Mouse (Mus musculus) kidney, embryonic 14.5 days (tissue): ENCODE measurements at regions not wholly inside any gene's neighbourhood (a gene's known extent, or its start where the extent isn't known, plus 50 kb on each side); places are given as distances from the start of the nearest gene placed in this dataset.

ENCODE experiments used
- ATAC-seq: fragments of 200-750 bp; cut with Nextera tagmentation; 2 replicates; pipeline ENCODE4 v1.8.0; 2017; ENCODE audit warnings: moderate number of reproducible peaks, mild to moderate bottlenecking, moderate TSS enrichment, moderate library complexity; ENCODE audit not compliant: low FRiP score, low TSS enrichment
- H3K27ac ChIP-seq: fragments of 300-500 bp; sonication (generic); 2 replicates; pipeline ENCODE4 v1.5.1; 2014; ENCODE audit warnings: low read depth, mild to moderate bottlenecking, low read length, moderate library complexity, mixed read lengths
- H3K27me3 ChIP-seq: fragments of 300-500 bp; sonication (generic); 2 replicates; pipeline ENCODE4 v1.6.1; 2014; ENCODE audit warnings: mild to moderate bottlenecking, low read length; ENCODE audit not compliant: control insufficient read depth, insufficient read depth
- H3K36me3 ChIP-seq: fragments of 300-500 bp; sonication (generic); 2 replicates; pipeline ENCODE4 v1.6.1; 2014; ENCODE audit warnings: low read length, mixed read lengths; ENCODE audit not compliant: control insufficient read depth, insufficient read depth
- H3K4me1 ChIP-seq: fragments of 300-500 bp; sonication (generic); 2 replicates; pipeline ENCODE4 v1.6.1; 2014; ENCODE audit warnings: low read length, mixed read lengths; ENCODE audit not compliant: control insufficient read depth, insufficient read depth
- H3K4me2 ChIP-seq: fragments of 300-500 bp; sonication (generic); replicated peaks from 2 replicates; pipeline ENCODE4 v1.6.1; 2014; ENCODE audit warnings: low read depth, mild to moderate bottlenecking, low read length
- H3K4me3 ChIP-seq: fragments of 300-500 bp; sonication (generic); 2 replicates; pipeline ENCODE4 v1.5.1; 2014; ENCODE audit warnings: mild to moderate bottlenecking, low read length
- H3K9ac ChIP-seq: fragments of 300-500 bp; sonication (generic); 2 replicates; pipeline ENCODE4 v1.6.1; 2014; ENCODE audit warnings: low read depth, mild to moderate bottlenecking, low read length, moderate library complexity
- H3K9me3 ChIP-seq: fragments of 300-500 bp; sonication (generic); 2 replicates; pipeline ENCODE4 v1.6.1; 2016; ENCODE audit warnings: low read length; ENCODE audit not compliant: control insufficient read depth
- WGBS: fragments of 180-500 bp; shearing (Covaris S2); extraction: QIAGEN DNeasy Blood & Tissue Kit; methylation state at CpG from one replicate; pipeline ENCODE4 v1.1.7; 2014; 5-methylcytosine and 5-hydroxymethylcytosine counted together

GRCm38 (mm10) chrX:142600782-142601181 lies 80.4 kb upstream of the Tmem164 start:
- no peaks in the 10 kb centered on the region for H3K27me3 ChIP-seq
- no peak overlapping the region for H3K4me2 ChIP-seq
- H3K9ac ChIP-seq, result no peak overlapping the region
- H3K9me3 ChIP-seq, result no peaks in the 10 kb centered on the region
- no peak overlapping the region for H3K27ac ChIP-seq
- no peak overlapping the region for H3K4me3 ChIP-seq
- H3K36me3 ChIP-seq, result no peaks in the 10 kb centered on the region
- ATAC-seq, result no peak
- no peaks in the 10 kb centered on the region for H3K4me1 ChIP-seq
- WGBS, result 79% methylated on average over 1 of the region's 1 CpGs

GRCm38 (mm10) chrX:142605088-142605487 lies 76.1 kb upstream of the Tmem164 start:
- Histone ChIP-seq H3K4me2 (no peak overlapping the region), H3K4me1 (no peaks in the 10 kb centered on the region), H3K36me3 (no peaks in the 10 kb centered on the region), H3K4me3 (no peak overlapping the region), H3K9me3 (no peaks in the 10 kb centered on the region), H3K27ac (no peak overlapping the region), H3K27me3 (no peaks in the 10 kb centered on the region), H3K9ac (no peak overlapping the region)
- no peak for ATAC-seq
- 63% methylated on average over 3 of the region's 3 CpGs for WGBS

- Histone ChIP-seq H3K27me3 (no peaks in the 10 kb centered on the region), H3K9ac (no peak overlapping the region), H3K4me2 (no peak overlapping the region), H3K4me1 (no peaks in the 10 kb centered on the region), H3K27ac (no peak overlapping the region), H3K9me3 (no peaks in the 10 kb centered on the region), H3K4me3 (no peak overlapping the region), H3K36me3 (no peaks in the 10 kb centered on the region)
- WGBS, result 85% methylated on average over 8 of the region's 8 CpGs
- ATAC-seq, result no peak
Observed at GRCm38 (mm10) chrX:142606595-142607205, 74.5 kb upstream of the Tmem164 start.

GRCm38 (mm10) chrX:142616189-142616872 lies 64.9 kb upstream of the Tmem164 start:
- no peak for ATAC-seq

GRCm38 (mm10) chrX:142618389-142618788 lies 62.8 kb upstream of the Tmem164 start:
- Histone ChIP-seq H3K9me3 (no peaks in the 10 kb centered on the region), H3K4me2 (no peak overlapping the region), H3K36me3 (no peaks in the 10 kb centered on the region), H3K4me3 (no peak overlapping the region), H3K9ac (no peak overlapping the region), H3K4me1 (no peaks in the 10 kb centered on the region), H3K27ac (no peak overlapping the region), H3K27me3 (no peaks in the 10 kb centered on the region)
- 53% methylated on average over 1 of the region's 1 CpGs for WGBS
- ATAC-seq, result no peak

More at GRCm38 (mm10) chrX:142616189-142616872, 64.9 kb upstream of the Tmem164 start:
- WGBS, result 87% methylated on average over 11 of the region's 11 CpGs
- Histone ChIP-seq H3K9ac (no peak overlapping the region), H3K4me1 (no peaks in the 10 kb centered on the region), H3K27ac (no peak overlapping the region), H3K9me3 (no peaks in the 10 kb centered on the region), H3K4me2 (no peak overlapping the region), H3K4me3 (no peak overlapping the region), H3K27me3 (no peaks in the 10 kb centered on the region), H3K36me3 (no peaks in the 10 kb centered on the region)

GRCm38 (mm10) chrX:142623359-142623758 lies 57.8 kb upstream of the Tmem164 start:
- Histone ChIP-seq H3K27me3 (no peaks in the 10 kb centered on the region), H3K9ac (no peak overlapping the region), H3K4me2 (no peak overlapping the region), H3K27ac (peak overlapping the region; percentile 24; the same call in 1 of the 2 replicates), H3K4me3 (no peak overlapping the region), H3K36me3 (no peaks in the 10 kb centered on the region), H3K9me3 (no peaks in the 10 kb centered on the region), H3K4me1 (no peaks in the 10 kb centered on the region)
- 22% methylated on average over 2 of the region's 2 CpGs for WGBS
- ATAC-seq, result peak; percentile 52; the same call in 1 of the 2 replicates

- WGBS, result 46% methylated on average over 2 of the region's 2 CpGs
- no peak overlapping the region for H3K9ac ChIP-seq
- ATAC-seq, result peak; percentile 16; the same call in 1 of the 2 replicates
- no peaks in the 10 kb centered on the region for H3K4me1 ChIP-seq
- H3K27me3 ChIP-seq, result no peaks in the 10 kb centered on the region
- H3K36me3 ChIP-seq, result no peaks in the 10 kb centered on the region
- no peak overlapping the region for H3K4me2 ChIP-seq
- no peaks in the 10 kb centered on the region for H3K9me3 ChIP-seq
- H3K27ac ChIP-seq, result peak overlapping the region; percentile 24; the same call in 1 of the 2 replicates
- H3K4me3 ChIP-seq, result no peak overlapping the region
Observed at GRCm38 (mm10) chrX:142623882-142624281, 57.3 kb upstream of the Tmem164 start.
